Mouse (Mus musculus): Measurements from ENCODE around the gene Slc4a4. TPM values are rescaled to one million over a fixed set of nuclear protein-coding genes. Genes with fewer than 3 reads are reported as not detected.

The Slc4a4 gene
- total and polyA plus RNA-seq, 2 experiments: 12.0 to 30.2 TPM

DNA sequence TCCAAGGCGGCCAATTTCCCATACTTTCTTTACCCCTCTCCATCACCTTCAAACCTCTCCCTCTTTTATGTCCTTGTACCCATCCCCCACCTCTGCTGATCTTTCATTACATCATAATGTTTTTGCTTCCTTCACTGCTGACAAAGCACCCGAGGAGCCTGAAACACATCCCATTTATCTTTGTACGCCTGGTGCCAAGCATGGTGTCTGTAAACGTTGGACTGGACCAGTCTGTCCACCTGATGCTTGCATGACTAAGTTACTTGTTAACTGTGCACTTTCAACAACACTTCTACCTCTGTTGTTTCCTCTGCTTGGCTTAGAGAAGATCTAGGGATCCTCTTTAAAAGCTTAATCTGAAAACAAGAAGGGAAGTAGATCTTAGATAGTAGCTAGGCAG, 180.5 kb downstream of the Slc4a4 start:
- no peak overlapping the region for H3K4me3 ChIP-seq (ENCODE audit: insufficient read depth, low read depth, low read length)
- H3K27me3 ChIP-seq (ENCODE audit: control insufficient read depth, insufficient read depth, low read length): no peaks in the 10 kb centered on the region
- H3K36me3 ChIP-seq (ENCODE audit: control insufficient read depth, insufficient read depth, low read length): no peaks in the 10 kb centered on the region
- no peak overlapping the region for H3K27ac ChIP-seq (replicated peaks; ENCODE audit: insufficient read depth, low read depth, low read length)
- no peak overlapping the region for H3K9ac ChIP-seq (ENCODE audit: low read depth, low read length)
- no peaks in the 10 kb centered on the region for H3K79me2 ChIP-seq (ENCODE audit: control insufficient read depth, insufficient read depth, low read length)
- H3K4me1 ChIP-seq (ENCODE audit: control insufficient read depth, insufficient read depth, low read length): peaks cover 3% of the 10 kb centered on the region; the same call in 1 of the 2 replicates
- DNase-seq (ENCODE audit: extremely low read depth, low read depth, low spot score): peak; percentile 89
- 31% methylated on average over 4 of the region's 4 CpGs for WGBS
- no peak for TF ChIP-seq POLR2A (IDR thresholded peaks at IDR 0.05; ENCODE audit: extremely low read depth, insufficient read depth, low read length)
- TF ChIP-seq CTCF (IDR thresholded peaks at IDR 0.05; ENCODE audit: low read depth, low read length): no peak

DNA sequence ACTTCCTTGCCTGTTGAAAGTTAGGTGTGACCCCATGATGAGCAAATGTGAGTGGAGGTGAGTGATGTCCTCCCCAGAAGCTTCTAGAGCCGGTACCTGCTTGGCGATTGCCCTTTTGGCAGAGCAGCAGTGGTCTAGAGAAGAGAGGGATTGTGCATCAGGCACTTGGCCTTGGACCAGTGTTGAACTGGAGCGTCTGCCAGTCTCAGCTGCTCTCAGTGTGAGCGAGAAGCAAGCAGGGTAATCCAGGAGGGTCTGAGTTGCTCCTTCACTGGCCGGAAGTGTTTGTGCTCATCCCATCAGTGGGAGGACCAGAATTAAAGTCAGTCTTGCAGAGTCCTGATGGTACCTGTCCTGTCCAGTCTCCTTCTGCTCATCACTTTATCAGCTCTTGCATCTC, 181.5 kb downstream of the Slc4a4 start:
- 95% methylated on average over 5 of the region's 5 CpGs for WGBS
- H3K9ac ChIP-seq (ENCODE audit: low read depth, low read length): no peak overlapping the region

DNA sequence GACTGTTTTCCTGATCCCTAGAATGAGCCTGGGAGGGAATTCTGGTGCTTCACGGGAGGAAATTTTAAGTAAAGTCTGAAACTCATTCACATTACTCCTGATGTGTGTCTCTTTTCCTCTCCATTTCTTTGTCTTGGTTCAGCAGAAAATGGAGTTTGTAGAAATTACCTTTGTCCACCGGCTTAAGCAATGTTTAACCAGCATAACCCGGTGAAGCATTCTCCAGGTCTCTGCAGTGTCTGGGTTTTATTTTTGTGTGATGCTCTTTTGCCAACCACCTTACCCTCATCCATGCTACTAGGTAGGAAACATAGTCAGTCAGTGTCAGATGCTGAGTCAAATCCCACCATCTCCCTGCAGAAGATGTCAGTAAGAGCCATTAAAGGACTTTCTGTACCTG, 183.4 kb downstream of the Slc4a4 start:
- Histone ChIP-seq H3K4me3 (ENCODE audit: insufficient read depth, low read depth, low read length) (no peak overlapping the region), H3K27me3 (ENCODE audit: control insufficient read depth, insufficient read depth, low read length) (no peaks in the 10 kb centered on the region), H3K9ac (ENCODE audit: low read depth, low read length) (no peak overlapping the region), H3K36me3 (ENCODE audit: control insufficient read depth, insufficient read depth, low read length) (no peaks in the 10 kb centered on the region), H3K4me1 (ENCODE audit: control insufficient read depth, insufficient read depth, low read length) (peaks cover 3% of the 10 kb centered on the region; the same call in 1 of the 2 replicates), H3K27ac (replicated peaks; ENCODE audit: insufficient read depth, low read depth, low read length) (no peak overlapping the region), H3K79me2 (ENCODE audit: control insufficient read depth, insufficient read depth, low read length) (no peaks in the 10 kb centered on the region)
- no peak for TF ChIP-seq POLR2A (IDR thresholded peaks at IDR 0.05; ENCODE audit: extremely low read depth, insufficient read depth, low read length)
- no peak for TF ChIP-seq CTCF (IDR thresholded peaks at IDR 0.05; ENCODE audit: low read depth, low read length)
- peak; percentile 52 for DNase-seq (ENCODE audit: extremely low read depth, low read depth, low spot score)
- 53% methylated on average over 3 of the region's 3 CpGs for WGBS

More for the DNA sequence above, 181.5 kb downstream of the Slc4a4 start:
- Histone ChIP-seq H3K27me3 (ENCODE audit: control insufficient read depth, insufficient read depth, low read length) (no peaks in the 10 kb centered on the region), H3K27ac (replicated peaks; ENCODE audit: insufficient read depth, low read depth, low read length) (no peak overlapping the region), H3K4me3 (ENCODE audit: insufficient read depth, low read depth, low read length) (no peak overlapping the region), H3K4me1 (ENCODE audit: control insufficient read depth, insufficient read depth, low read length) (peaks cover 3% of the 10 kb centered on the region; the same call in 1 of the 2 replicates), H3K79me2 (ENCODE audit: control insufficient read depth, insufficient read depth, low read length) (no peaks in the 10 kb centered on the region), H3K36me3 (ENCODE audit: control insufficient read depth, insufficient read depth, low read length) (no peaks in the 10 kb centered on the region)
- no peak for DNase-seq (ENCODE audit: extremely low read depth, low read depth, low spot score)
- TF ChIP-seq POLR2A (IDR thresholded peaks at IDR 0.05; ENCODE audit: extremely low read depth, insufficient read depth, low read length) (no peak), CTCF (IDR thresholded peaks at IDR 0.05; ENCODE audit: low read depth, low read length) (no peak)

DNA sequence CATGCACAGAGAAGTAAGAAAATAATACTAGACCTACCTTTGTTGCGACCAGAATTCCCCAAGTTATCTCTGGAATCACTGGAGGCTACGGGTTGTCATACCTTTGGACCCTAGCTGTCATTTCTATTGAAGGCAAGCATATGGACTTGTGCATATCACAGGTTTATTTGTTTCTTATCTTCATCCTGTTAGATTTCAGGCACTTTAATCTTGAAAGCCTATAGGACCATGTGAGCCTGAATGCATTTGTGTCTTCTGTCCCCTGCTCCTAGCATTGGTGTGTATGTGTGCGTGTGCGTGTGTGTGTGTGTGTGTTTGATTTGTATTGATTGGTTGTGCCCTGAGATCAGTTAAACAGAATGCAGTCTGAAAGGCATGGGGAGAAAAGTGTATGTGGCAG, 185.3 kb downstream of the Slc4a4 start:
- H3K4me1 ChIP-seq (ENCODE audit: control insufficient read depth, insufficient read depth, low read length): peaks cover 2% of the 10 kb centered on the region; the same call in 1 of the 2 replicates
- H3K79me2 ChIP-seq (ENCODE audit: control insufficient read depth, insufficient read depth, low read length): no peaks in the 10 kb centered on the region
- no peak overlapping the region for H3K4me3 ChIP-seq (ENCODE audit: insufficient read depth, low read depth, low read length)
- H3K36me3 ChIP-seq (ENCODE audit: control insufficient read depth, insufficient read depth, low read length): no peaks in the 10 kb centered on the region
- no peak for DNase-seq (ENCODE audit: extremely low read depth, low read depth, low spot score)
- no peaks in the 10 kb centered on the region for H3K27me3 ChIP-seq (ENCODE audit: control insufficient read depth, insufficient read depth, low read length)
- TF ChIP-seq POLR2A (IDR thresholded peaks at IDR 0.05; ENCODE audit: extremely low read depth, insufficient read depth, low read length): no peak
- TF ChIP-seq CTCF (IDR thresholded peaks at IDR 0.05; ENCODE audit: low read depth, low read length): no peak
- no peak overlapping the region for H3K9ac ChIP-seq (ENCODE audit: low read depth, low read length)
- H3K27ac ChIP-seq (replicated peaks; ENCODE audit: insufficient read depth, low read depth, low read length): no peak overlapping the region
- 68% methylated on average over 4 of the region's 4 CpGs for WGBS

DNA sequence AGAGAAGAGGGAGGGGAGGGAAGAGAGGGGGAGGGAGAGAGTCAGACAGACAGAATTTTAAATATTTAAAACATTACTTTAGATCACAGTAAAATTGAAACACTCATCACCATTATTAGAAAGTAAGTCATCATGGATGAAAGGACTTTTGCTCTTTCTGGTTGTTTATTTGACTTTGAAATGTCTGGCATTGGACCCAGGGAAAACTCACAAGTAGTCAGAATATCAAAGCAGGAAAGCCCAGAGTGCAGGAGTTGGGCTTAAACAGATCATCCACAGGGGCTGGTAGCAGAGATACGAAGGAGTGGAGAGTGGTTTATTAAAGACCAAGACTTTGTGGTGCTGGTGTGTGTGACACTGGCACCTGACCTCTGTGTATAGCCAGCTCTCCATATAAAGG, 191.1 kb downstream of the Slc4a4 start:
- Histone ChIP-seq H3K9ac (ENCODE audit: low read depth, low read length) (no peak overlapping the region), H3K4me1 (ENCODE audit: control insufficient read depth, insufficient read depth, low read length) (peaks cover 7% of the 10 kb centered on the region; the same call in 1 of the 2 replicates), H3K27ac (replicated peaks; ENCODE audit: insufficient read depth, low read depth, low read length) (no peak overlapping the region), H3K79me2 (ENCODE audit: control insufficient read depth, insufficient read depth, low read length) (no peaks in the 10 kb centered on the region), H3K4me3 (ENCODE audit: insufficient read depth, low read depth, low read length) (no peak overlapping the region), H3K36me3 (ENCODE audit: control insufficient read depth, insufficient read depth, low read length) (no peaks in the 10 kb centered on the region), H3K27me3 (ENCODE audit: control insufficient read depth, insufficient read depth, low read length) (no peaks in the 10 kb centered on the region)
- DNase-seq (ENCODE audit: extremely low read depth, low read depth, low spot score): peak; percentile 62
- 58% methylated on average over 1 of the region's 1 CpGs for WGBS
- TF ChIP-seq CTCF (IDR thresholded peaks at IDR 0.05; ENCODE audit: low read depth, low read length) (no peak), POLR2A (IDR thresholded peaks at IDR 0.05; ENCODE audit: extremely low read depth, insufficient read depth, low read length) (no peak)

DNA sequence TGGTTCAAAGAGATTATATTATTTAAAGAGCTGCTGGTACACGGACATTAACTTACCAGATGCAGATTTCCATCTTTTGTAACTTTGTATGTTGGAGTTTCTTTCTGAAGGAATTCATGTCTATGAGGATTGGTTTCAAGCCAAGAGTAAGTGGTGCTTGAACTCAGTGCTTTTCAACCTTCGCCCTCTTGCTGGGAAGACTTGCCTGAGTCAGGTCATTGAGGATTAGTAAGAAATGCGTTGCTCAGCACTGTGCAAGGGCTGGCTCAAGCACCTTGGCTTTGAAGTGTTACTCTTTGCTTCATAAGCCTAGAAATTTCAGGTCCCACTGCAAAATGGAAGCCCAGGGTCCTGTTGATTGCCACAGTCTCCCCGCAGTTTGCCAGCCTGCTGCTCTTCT, 196.9 kb downstream of the Slc4a4 start:
- WGBS: 73% methylated on average over 4 of the region's 4 CpGs
- H3K27me3 ChIP-seq (ENCODE audit: control insufficient read depth, insufficient read depth, low read length): no peaks in the 10 kb centered on the region
- peak; percentile 51 for DNase-seq (ENCODE audit: extremely low read depth, low read depth, low spot score)
- no peak overlapping the region for H3K4me3 ChIP-seq (ENCODE audit: insufficient read depth, low read depth, low read length)
- H3K4me1 ChIP-seq (ENCODE audit: control insufficient read depth, insufficient read depth, low read length): no peaks in the 10 kb centered on the region; the same call in 1 of the 2 replicates
- H3K79me2 ChIP-seq (ENCODE audit: control insufficient read depth, insufficient read depth, low read length): no peaks in the 10 kb centered on the region
- H3K27ac ChIP-seq (replicated peaks; ENCODE audit: insufficient read depth, low read depth, low read length): no peak overlapping the region
- H3K36me3 ChIP-seq (ENCODE audit: control insufficient read depth, insufficient read depth, low read length): no peaks in the 10 kb centered on the region; the same call in 1 of the 2 replicates
- H3K9ac ChIP-seq (ENCODE audit: low read depth, low read length): no peak overlapping the region
- no peak for TF ChIP-seq CTCF (IDR thresholded peaks at IDR 0.05; ENCODE audit: low read depth, low read length)
- TF ChIP-seq POLR2A (IDR thresholded peaks at IDR 0.05; ENCODE audit: extremely low read depth, insufficient read depth, low read length): no peak
